Mouse (Mus musculus): ENCODE measurements around the gene Xkr8. TPM values are rescaled to one million over a fixed set of nuclear protein-coding genes. Genes with fewer than 3 reads are reported as not detected.

Gene Xkr8
- polyA plus RNA-seq (2021; fragmentation: Nextera tagmentation), result 2.0 and 3.0 TPM in 2 replicates
- long read RNA-seq, experiment 1, full-length matches to known transcripts, result 4 of 6 reads
- long read RNA-seq, experiment 1, partial matches to known transcripts, result 0 of 6 reads
- long read RNA-seq, experiment 1, other reads (novel, unspliced or antisense), result 2 of 6 reads
- long read RNA-seq, experiment 2, full-length matches to known transcripts, result 24 of 26 reads
- long read RNA-seq, experiment 2, partial matches to known transcripts, result 0 of 26 reads
- long read RNA-seq, experiment 2, other reads (novel, unspliced or antisense), result 2 of 26 reads

GRCm38 (mm10) chr4:132732148-132732684 lies at the start of gene Xkr8:
TSS of gene Xkr8 (minus strand) at chr4:132732546.

GRCm38 (mm10) chr4:132767914-132768876 lies 35.8 kb upstream of the Xkr8 start, which contains the start of gene Rpa2:
TSS of gene Rpa2 (plus strand) at chr4:132768332.

GRCm38 (mm10) chr4:132756974-132757373 lies 24.6 kb upstream of the Xkr8 start, which contains the start of gene Smpdl3b:
TSS of gene Smpdl3b (minus strand) at chr4:132757252.

Other genes with a start within 250 kb of the Xkr8 start
- gene Sesn2, start 222.0 kb downstream of the Xkr8 start, polyA plus RNA-seq (2021; fragmentation: Nextera tagmentation), result 8.4 and 8.5 TPM in 2 replicates
- gene Atpif1, start 198.9 kb downstream of the Xkr8 start, polyA plus RNA-seq (2021; fragmentation: Nextera tagmentation), result 1,444 and 1,702 TPM in 2 replicates
- 87.8 and 95.3 TPM in 2 replicates for gene Dnajc8, start 197.0 kb downstream of the Xkr8 start, polyA plus RNA-seq (2021; fragmentation: Nextera tagmentation)
- gene Ptafr, start 168.5 kb downstream of the Xkr8 start, polyA plus RNA-seq (2021; fragmentation: Nextera tagmentation), result 2.1 and 4.0 TPM in 2 replicates
- 17.8 and 21.8 TPM in 2 replicates for gene Eya3, start 93.6 kb downstream of the Xkr8 start, polyA plus RNA-seq (2021; fragmentation: Nextera tagmentation)
- gene Smpdl3b, start 24.7 kb upstream of the Xkr8 start, polyA plus RNA-seq (2021; fragmentation: Nextera tagmentation), result 2.6 and 3.6 TPM in 2 replicates
- gene Rpa2, start 35.8 kb upstream of the Xkr8 start, polyA plus RNA-seq (2021; fragmentation: Nextera tagmentation), result 18.4 and 19.9 TPM in 2 replicates
- gene Themis2, start 63.8 kb upstream of the Xkr8 start, polyA plus RNA-seq (2021; fragmentation: Nextera tagmentation), result 0.59 and 0.72 TPM in 2 replicates
- 10.3 and 10.8 TPM in 2 replicates for gene Ppp1r8, start 110.6 kb upstream of the Xkr8 start, polyA plus RNA-seq (2021; fragmentation: Nextera tagmentation)
- gene Stx12, start 152.0 kb upstream of the Xkr8 start, polyA plus RNA-seq (2021; fragmentation: Nextera tagmentation), result 87.9 and 102 TPM in 2 replicates
- 32.3 and 34.6 TPM in 2 replicates for gene Fam76a, start 190.0 kb upstream of the Xkr8 start, polyA plus RNA-seq (2021; fragmentation: Nextera tagmentation)
- 0.05 TPM in 2 replicates for gene Fgr, start 241.5 kb upstream of the Xkr8 start, polyA plus RNA-seq (2021; fragmentation: Nextera tagmentation)